ENCODE assay signal across 12 mouse cellular contexts in the genomic region with DNA sequence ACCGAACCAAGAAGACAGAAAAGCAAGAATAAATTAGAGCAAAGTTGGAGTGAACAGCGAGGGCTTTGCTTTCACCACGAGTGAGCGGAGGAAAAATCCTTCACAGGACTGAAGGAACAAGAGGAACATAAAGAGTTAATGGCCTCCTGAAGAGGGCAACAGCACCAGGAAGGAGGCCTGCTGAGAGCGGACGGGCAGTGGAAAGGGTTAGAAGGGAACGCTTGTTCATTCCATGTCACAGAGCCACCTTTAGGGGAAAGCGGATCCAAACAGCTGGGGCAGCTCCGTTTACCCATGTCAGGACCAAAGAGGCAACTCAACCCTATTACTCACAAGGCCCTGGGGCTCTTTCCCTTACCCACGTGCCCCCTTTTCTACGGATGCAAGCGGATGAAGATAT. TPM values are rescaled to one million over a fixed set of nuclear protein-coding genes. Genes with fewer than 3 reads are reported as not detected.
DNase-seq lines count a peak whose midpoint lies in the region; ATAC-seq and TF ChIP-seq lines count a peak whose summit lies in the region.
"Had no signal": no experiment of that assay in that cellular context is flagged by ENCODE, and none has a peak within 500 bp of the region (broad histone marks: within the 10 kb centered on the region; RNA-seq: fewer than 3 reads in every experiment).

No protein-coding gene starts in this region.

- no peak for TF ChIP-seq EP300 in heart, adult 2 months (IDR thresholded peaks at IDR 0.05; ENCODE audit: insufficient read depth, low read depth, low read length)

- no peak for DNase-seq in heart, adult 2 months
- DNase-seq in retina, embryonic 14.5 days (ENCODE audit: low spot score): peak; percentile 19
- DNase-seq in retina, postnatal 1 day: no peak
- DNase-seq in limb, embryonic 10.5 days (ENCODE audit: low spot score): peak; percentile 69
- no peak for DNase-seq in left cerebral cortex, adult 8-10 months (ENCODE audit: low spot score in 2 of 2)
- DNase-seq: cerebellum, adult 8-10 months had no signal

- peak overlapping the region; percentile 60 for H3K9ac ChIP-seq in heart, embryonic 13.5 days
- H3K9ac ChIP-seq in heart, adult 2 months (ENCODE audit: low read depth, low read length): no peak overlapping the region
- H3K9ac ChIP-seq in stomach, embryonic 15.5 days: no peak overlapping the region

- H3K27me3 ChIP-seq in heart, embryonic 13.5 days (replicated peaks): no peaks in the 10 kb centered on the region
- no peaks in the 10 kb centered on the region for H3K27me3 ChIP-seq in heart, adult 2 months (ENCODE audit: control insufficient read depth, insufficient read depth, low read length)
- no peaks in the 10 kb centered on the region for H3K27me3 ChIP-seq in limb, embryonic 10.5 days (ENCODE audit: low read depth, poor library complexity, severe bottlenecking)
- H3K27me3 ChIP-seq in stomach, embryonic 15.5 days (replicated peaks): no peaks in the 10 kb centered on the region

- peak overlapping the region; percentile 92 for H3K27ac ChIP-seq in heart, embryonic 13.5 days (replicated peaks)
- no peak overlapping the region for H3K27ac ChIP-seq in heart, adult 2 months
- peak overlapping the region; percentile 91 for H3K27ac ChIP-seq in limb, embryonic 10.5 days
- peak overlapping the region; percentile 80; the same call in 1 of the 2 replicates for H3K27ac ChIP-seq in stomach, embryonic 15.5 days

- H3K4me1 ChIP-seq in heart, embryonic 13.5 days: peaks cover 60% of the 10 kb centered on the region
- peaks cover 4% of the 10 kb centered on the region for H3K4me1 ChIP-seq in heart, adult 2 months (ENCODE audit: control insufficient read depth, insufficient read depth, low read length)
- peaks cover 58% of the 10 kb centered on the region for H3K4me1 ChIP-seq in limb, embryonic 10.5 days
- H3K4me1 ChIP-seq in stomach, embryonic 15.5 days: peaks cover 26% of the 10 kb centered on the region

- peaks cover 48% of the 10 kb centered on the region for H3K36me3 ChIP-seq in heart, embryonic 13.5 days
- H3K36me3 ChIP-seq in heart, adult 2 months (ENCODE audit: control insufficient read depth, insufficient read depth, low read length): no peaks in the 10 kb centered on the region; the same call in none of the 2 replicates
- peaks cover 59% of the 10 kb centered on the region for H3K36me3 ChIP-seq in limb, embryonic 10.5 days
- 0 out of 2 replicates have a peak, but pooled peaks cover 6% of the 10 kb centered on the region for H3K36me3 ChIP-seq in stomach, embryonic 15.5 days

- H3K4me3 ChIP-seq in heart, embryonic 13.5 days: no peak overlapping the region
- no peak overlapping the region for H3K4me3 ChIP-seq in heart, adult 2 months
- peak overlapping the region; percentile 6 for H3K4me3 ChIP-seq in limb, embryonic 10.5 days
- H3K4me3 ChIP-seq in stomach, embryonic 15.5 days (replicated peaks): no peak overlapping the region

- 46% methylated on average over 12 of the region's 12 CpGs for WGBS in heart, embryonic 13.5 days
- WGBS in heart, adult 2 months: 71% methylated on average over 12 of the region's 12 CpGs
- WGBS in limb, embryonic 10.5 days: 45% methylated on average over 12 of the region's 12 CpGs
- 52% methylated on average over 12 of the region's 12 CpGs for WGBS in stomach, embryonic 15.5 days

- no peak for TF ChIP-seq POLR2A in heart, adult 2 months (IDR thresholded peaks at IDR 0.05; ENCODE audit: insufficient read depth, low read depth, low read length)

- no peak for TF ChIP-seq CTCF in heart, adult 2 months (IDR thresholded peaks at IDR 0.05)

- H3K9me3 ChIP-seq in heart, embryonic 13.5 days: no peaks in the 10 kb centered on the region
- H3K9me3 ChIP-seq in limb, embryonic 10.5 days (replicated peaks): no peaks in the 10 kb centered on the region
- H3K9me3 ChIP-seq in stomach, embryonic 15.5 days: no peaks in the 10 kb centered on the region

- no peaks in the 10 kb centered on the region for H3K79me2 ChIP-seq in heart, adult 2 months (replicated peaks; ENCODE audit: control insufficient read depth, insufficient read depth, low read length)

- ATAC-seq in heart, embryonic 13.5 days (ENCODE audit: extremely low read depth, insufficient number of reproducible peaks, low FRiP score, low TSS enrichment): no peak
- no peak for ATAC-seq in stomach, embryonic 15.5 days (ENCODE audit: insufficient read depth, low FRiP score, low read depth)
- no peak for ATAC-seq in erythroblast, adult 5-6 weeks (replicated peaks; ENCODE audit: low FRiP score, poor library complexity, severe bottlenecking)
- ATAC-seq: activated CD4-positive, CD25-positive, alpha-beta regulatory T cell, adult 4 months; CD4-positive, CD25-positive, alpha-beta regulatory T cell, adult 4 months had no signal

- intact Hi-C loops in heart, adult 2 months (cut with DNase I): no loop called here

- H3K4me2 ChIP-seq in heart, embryonic 13.5 days: 0 out of 2 replicates have a peak overlapping the region, but pooled peaks have one; percentile 37
- no peak overlapping the region for H3K4me2 ChIP-seq in stomach, embryonic 15.5 days

RNA-seq across cellular contexts. Expression of a gene that starts 54.3 kb away (rescaled TPM):
- polyA plus RNA-seq in heart, embryonic 13.5 days (2015; fragmentation: Nextera tagmentation; extraction: Ambion mirVana): 110 and 111 TPM in 2 replicates
- total RNA-seq in heart, adult 2 months (2021): 1 to 10 TPM; 5.4 to 6.0 TPM
- polyA plus RNA-seq in heart, adult 2 months (2012; rRNA removed): 7.8 and 12.9 TPM in 2 replicates
- 77.5 and 88.3 TPM in 2 replicates for polyA plus RNA-seq in limb, embryonic 10.5 days (2016; fragmentation: Nextera tagmentation; extraction: Ambion mirVana)
- 54.2 and 60.5 TPM in 2 replicates for polyA plus RNA-seq in stomach, embryonic 15.5 days (2015; fragmentation: Nextera tagmentation; extraction: Ambion mirVana)
- 1 to 10 TPM in 1 of 4 experiments, under 1 TPM in 3; 0.58 to 1.3 (median 0.89) TPM for total RNA-seq in left cerebral cortex, adult 8-10 months (2022)
- total RNA-seq in erythroblast, adult 5-6 weeks (2015; ENCODE audit: low replicate concordance): not detected in 2 replicates
- total RNA-seq in erythroblast, adult 5-6 weeks (2017; ENCODE audit: low replicate concordance): not detected in 2 replicates
- total RNA-seq: neutrophil, adult 5-6 weeks had no signal
- polyA plus RNA-seq: activated CD4-positive, CD25-positive, alpha-beta regulatory T cell, adult 4 months; CD4-positive, CD25-positive, alpha-beta regulatory T cell, adult 4 months had no signal

Comparison
In these comparisons a context has a peak if more than half of its experiments do, and no peak if none do; other contexts are left out.
1. DNase-seq: peak in retina, embryonic 14.5 days (single experiment) and limb, embryonic 10.5 days (single experiment); none in heart, adult 2 months (0 of 2), retina, postnatal 1 day (single experiment) and left cerebral cortex, adult 8-10 months (0 of 2).